Mouse (Mus musculus): ENCODE measurements around the gene Actl6a. TPM values are rescaled to one million over a fixed set of nuclear protein-coding genes. Genes with fewer than 3 reads are reported as not detected.
"Not testable (repeated sequence)": the region's sequence is repeated elsewhere in the genome, so short reads cannot be mapped to it uniquely, and the experiment has no call there.

Gene Actl6a
- polyA plus RNA-seq, 1 experiment from 2014 or later, result 126 TPM

GRCm38 (mm10) chr3:32736244-32737171, 30.4 kb downstream of the Actl6a start, which contains the start of gene Ndufb5:
Gene Ndufb5, plus strand, starts transcription at chr3:32736990.
- no peaks in the 10 kb centered on the region for H3K9me3 ChIP-seq
- H3K4me3 ChIP-seq, result peak within 1 kb of the TSS; percentile 68
- H3K36me3 ChIP-seq, result peaks cover 14% of the 10 kb centered on the region
- under 1% methylated on average over 62 of the region's 62 CpGs for WGBS
- H3K27me3 ChIP-seq, result no peaks in the 10 kb centered on the region
- peak within 1 kb of the TSS; percentile 89 for H3K27ac ChIP-seq (replicated peaks)
- ATAC-seq (replicated peaks), result peak; percentile 99
- H3K4me2 ChIP-seq (replicated peaks), result peak within 1 kb of the TSS; percentile 68
- H3K4me1 ChIP-seq, result peaks cover 23% of the 10 kb centered on the region
- H3K9ac ChIP-seq (replicated peaks), result peak within 1 kb of the TSS; percentile 72

GRCm38 (mm10) chr3:32737172-32737655, 31.1 kb downstream of the Actl6a start, which contains the start of gene Mrpl47:
Gene Mrpl47, minus strand, starts transcription at chr3:32737605.
- WGBS, result under 1% methylated on average over 31 of the region's 31 CpGs
- H3K4me2 ChIP-seq (replicated peaks), result peak within 1 kb of the TSS; percentile 68
- H3K9ac ChIP-seq (replicated peaks), result peak within 1 kb of the TSS; percentile 72
- no peaks in the 10 kb centered on the region for H3K9me3 ChIP-seq
- peak within 1 kb of the TSS; percentile 68 for H3K4me3 ChIP-seq
- no peaks in the 10 kb centered on the region for H3K27me3 ChIP-seq
- H3K36me3 ChIP-seq, result peaks cover 9% of the 10 kb centered on the region
- peak within 1 kb of the TSS; percentile 89 for H3K27ac ChIP-seq (replicated peaks)
- ATAC-seq (replicated peaks), result no peak; the same call in 1 of the 2 replicates
- peaks cover 23% of the 10 kb centered on the region for H3K4me1 ChIP-seq

GRCm38 (mm10) chr3:32738549-32738948, 32.5 kb downstream of the Actl6a start:
- WGBS, result 94% methylated on average over 5 of the region's 5 CpGs
- Histone ChIP-seq H3K4me3 (no peak overlapping the region), H3K4me2 (replicated peaks) (no peak overlapping the region), H3K9ac (replicated peaks) (no peak overlapping the region), H3K36me3 (no peaks in the 10 kb centered on the region), H3K27ac (replicated peaks) (no peak overlapping the region), H3K4me1 (peaks cover 23% of the 10 kb centered on the region), H3K9me3 (no peaks in the 10 kb centered on the region), H3K27me3 (no peaks in the 10 kb centered on the region)
- no peak for ATAC-seq (replicated peaks)

- Histone ChIP-seq H3K27me3 (no peaks in the 10 kb centered on the region), H3K9ac (replicated peaks) (no peak overlapping the region), H3K4me1 (peaks cover 12% of the 10 kb centered on the region), H3K27ac (replicated peaks) (no peak overlapping the region), H3K4me2 (replicated peaks) (no peak overlapping the region), H3K4me3 (no peak overlapping the region), H3K36me3 (peaks cover 9% of the 10 kb centered on the region), H3K9me3 (no peaks in the 10 kb centered on the region)
- WGBS, result 96% methylated on average over 2 of the region's 2 CpGs
- no peak for ATAC-seq (replicated peaks)
Measured at GRCm38 (mm10) chr3:32742276-32742780, 36.2 kb downstream of the Actl6a start.

GRCm38 (mm10) chr3:32745001-32745400, 38.9 kb downstream of the Actl6a start:
- Histone ChIP-seq H3K4me2 (replicated peaks) (no peak overlapping the region), H3K9ac (replicated peaks) (no peak overlapping the region), H3K27ac (replicated peaks) (no peak overlapping the region), H3K4me1 (0 out of 2 replicates have a peak, but pooled peaks cover 3% of the 10 kb centered on the region), H3K27me3 (no peaks in the 10 kb centered on the region), H3K36me3 (peaks cover 25% of the 10 kb centered on the region), H3K4me3 (no peak overlapping the region), H3K9me3 (no peaks in the 10 kb centered on the region)
- 98% methylated on average over 6 of the region's 6 CpGs for WGBS
- no peak for ATAC-seq (replicated peaks)

- ATAC-seq (replicated peaks); H3K9me3 ChIP-seq; H3K27ac ChIP-seq (replicated peaks); H3K27me3 ChIP-seq; H3K4me1 ChIP-seq; H3K4me2 ChIP-seq (replicated peaks); H3K4me3 ChIP-seq; H3K9ac ChIP-seq (replicated peaks): not testable (repeated sequence)
- peaks cover 26% of the 10 kb centered on the region for H3K36me3 ChIP-seq
Measured at GRCm38 (mm10) chr3:32745426-32745825, 39.3 kb downstream of the Actl6a start.

- Histone ChIP-seq H3K4me1 (0 out of 2 replicates have a peak, but pooled peaks cover 4% of the 10 kb centered on the region), H3K36me3 (peaks cover 53% of the 10 kb centered on the region), H3K4me2 (replicated peaks) (no peak overlapping the region), H3K4me3 (no peak overlapping the region), H3K9me3 (no peaks in the 10 kb centered on the region), H3K27ac (replicated peaks) (no peak overlapping the region), H3K9ac (replicated peaks) (no peak overlapping the region), H3K27me3 (no peaks in the 10 kb centered on the region)
- no peak for ATAC-seq (replicated peaks)
- 85% methylated on average over 9 of the region's 9 CpGs for WGBS
Measured at GRCm38 (mm10) chr3:32748384-32748783, 42.3 kb downstream of the Actl6a start.

- H3K27me3 ChIP-seq, result no peaks in the 10 kb centered on the region
- WGBS, result 57% methylated on average over 4 of the region's 4 CpGs
- no peak overlapping the region for H3K4me2 ChIP-seq (replicated peaks)
- 0 out of 2 replicates have a peak, but pooled peaks cover 4% of the 10 kb centered on the region for H3K4me1 ChIP-seq
- H3K9me3 ChIP-seq, result no peaks in the 10 kb centered on the region
- ATAC-seq (replicated peaks), result peak; percentile 79
- no peak overlapping the region for H3K9ac ChIP-seq (replicated peaks)
- 0 out of 2 replicates have a peak overlapping the region, but pooled peaks have one; percentile 11 for H3K27ac ChIP-seq (replicated peaks)
- H3K4me3 ChIP-seq, result no peak overlapping the region
- H3K36me3 ChIP-seq, result peaks cover 59% of the 10 kb centered on the region
Measured at GRCm38 (mm10) chr3:32749820-32750579, 43.9 kb downstream of the Actl6a start.

- no peak overlapping the region for H3K4me2 ChIP-seq (replicated peaks)
- H3K9me3 ChIP-seq, result no peaks in the 10 kb centered on the region
- no peak overlapping the region for H3K27ac ChIP-seq (replicated peaks)
- no peak for ATAC-seq (replicated peaks)
- WGBS, result 93% methylated on average over 3 of the region's 3 CpGs
- H3K27me3 ChIP-seq, result no peaks in the 10 kb centered on the region
- H3K4me1 ChIP-seq, result 0 out of 2 replicates have a peak, but pooled peaks cover 4% of the 10 kb centered on the region
- peaks cover 34% of the 10 kb centered on the region for H3K36me3 ChIP-seq
- H3K4me3 ChIP-seq, result no peak overlapping the region
- no peak overlapping the region for H3K9ac ChIP-seq (replicated peaks)
Measured at GRCm38 (mm10) chr3:32754384-32754915, 48.4 kb downstream of the Actl6a start.

GRCm38 (mm10) chr3:32759212-32759611, 53.1 kb downstream of the Actl6a start:
- no peak overlapping the region for H3K9ac ChIP-seq (replicated peaks)
- WGBS, result 60% methylated on average over 5 of the region's 5 CpGs
- H3K27ac ChIP-seq (replicated peaks), result no peak overlapping the region
- H3K4me2 ChIP-seq (replicated peaks), result no peak overlapping the region
- ATAC-seq (replicated peaks), result no peak
- H3K4me3 ChIP-seq, result no peak overlapping the region
- H3K4me1 ChIP-seq, result no peaks in the 10 kb centered on the region
- no peaks in the 10 kb centered on the region for H3K27me3 ChIP-seq
- H3K36me3 ChIP-seq, result no peaks in the 10 kb centered on the region
- H3K9me3 ChIP-seq, result no peaks in the 10 kb centered on the region

GRCm38 (mm10) chr3:32762962-32763361, 56.9 kb downstream of the Actl6a start:
- no peak overlapping the region for H3K4me3 ChIP-seq
- H3K4me2 ChIP-seq (replicated peaks), result no peak overlapping the region
- H3K9me3 ChIP-seq, result no peaks in the 10 kb centered on the region
- H3K36me3 ChIP-seq, result no peaks in the 10 kb centered on the region
- no peak overlapping the region for H3K27ac ChIP-seq (replicated peaks)
- ATAC-seq (replicated peaks), result no peak
- H3K9ac ChIP-seq (replicated peaks), result no peak overlapping the region
- no peaks in the 10 kb centered on the region for H3K4me1 ChIP-seq
- WGBS, result 62% methylated on average over 8 of the region's 8 CpGs
- H3K27me3 ChIP-seq, result no peaks in the 10 kb centered on the region
